Mouse (Mus musculus) megakaryocyte, embryonic 14.5 days (primary cell): ENCODE results near the gene Rps6ka5.

ENCODE experiments used
- FLI1 ChIP-seq: IDR thresholded peaks from 2 replicates; pipeline ENCODE4 v1.6.1; 2012; ENCODE audit warnings: low read length, inconsistent platforms, mixed read lengths
- GATA1 ChIP-seq: IDR thresholded peaks from 3 replicates; pipeline ENCODE4 v1.6.1; 2012; ENCODE audit warnings: mixed read lengths, low read length, inconsistent platforms, borderline replicate concordance

GRCm38 (mm10) chr12:100594700-100595099, 132.1 kb downstream of the Rps6ka5 start:
- no peak for TF ChIP-seq GATA1
- no peak for TF ChIP-seq FLI1
